Mouse (Mus musculus) right cerebral cortex, postnatal 10 days (tissue): ENCODE measurements around the gene Usp5.
A peak's percentile ranks its signal among the peaks of the same experiment; 100 is the strongest.
"Not testable (repeated sequence)": the region's sequence is repeated elsewhere in the genome, so short reads cannot be mapped to it uniquely, and the experiment has no call there.

Source experiments
- DNase-seq, 2 experiments: peaks; one replicate each; pipeline ENCODE4 v3.0.0; 2021; ENCODE audit warnings: low spot score in 2 of 2

Usp5 gene

GRCm38 (mm10) chr6:124811701-124812560 is 17.4 kb downstream of the Usp5 start:
- DNase-seq, result peak in 1 of 2 experiments; percentile 68

DNA sequence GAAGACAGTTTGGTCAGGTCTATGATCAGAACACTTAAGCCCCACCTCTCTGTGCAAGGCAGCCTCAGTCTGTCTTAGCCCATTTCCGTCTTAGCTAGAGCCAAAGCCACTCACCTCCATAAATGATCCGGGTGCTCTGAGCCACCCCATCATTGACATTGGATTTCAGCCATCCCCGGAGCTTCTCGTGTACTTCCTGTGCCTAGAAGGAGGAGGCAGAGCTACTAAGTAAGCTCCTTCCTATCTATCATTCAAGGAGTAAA is 17.9 kb downstream of the Usp5 start:
- DNase-seq, result no peak

DNA sequence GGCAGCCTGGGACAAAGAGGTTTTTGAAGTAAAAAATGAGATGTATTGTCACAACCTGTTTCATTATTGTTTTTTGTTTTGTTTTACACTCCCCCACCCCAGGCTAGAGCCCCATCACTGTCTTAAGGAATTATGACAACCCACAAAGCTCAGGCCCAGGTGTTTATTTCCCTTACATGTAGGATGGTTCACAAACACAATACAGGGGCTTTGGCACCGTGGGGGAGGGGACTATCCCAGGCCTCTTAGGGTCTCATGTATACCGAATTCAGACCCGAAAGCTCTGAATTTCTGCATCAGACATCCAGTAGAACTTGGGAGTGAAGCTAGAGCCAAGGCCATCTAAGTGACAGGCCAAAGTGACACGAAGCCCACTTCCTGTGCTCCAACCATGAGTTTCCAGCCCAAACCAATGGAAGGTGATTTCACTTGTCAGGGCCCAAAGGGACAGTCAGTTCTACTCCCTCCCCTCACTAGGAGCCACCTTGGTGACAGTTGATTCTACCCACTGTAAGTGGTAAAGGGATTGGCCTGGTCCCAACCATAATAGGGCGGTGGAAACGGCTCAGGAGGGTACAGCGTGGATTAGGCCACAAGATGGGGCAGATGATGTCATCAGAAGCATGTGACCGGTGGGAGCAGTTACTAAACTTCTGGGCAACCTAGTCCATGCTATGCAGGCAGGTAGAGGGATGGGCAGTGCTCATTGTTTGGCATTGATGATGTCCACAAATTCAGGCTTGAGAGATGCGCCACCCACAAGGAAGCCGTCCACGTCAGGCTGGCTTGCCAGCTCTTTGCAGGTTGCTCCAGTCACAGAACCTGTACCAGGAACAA is 18.5 kb downstream of the Usp5 start:
- DNase-seq, result not testable (repeated sequence)

- DNase-seq, result peak in 1 of 2 experiments; percentile 49
Measured at GRCm38 (mm10) chr6:124809775-124810538, 19.3 kb downstream of the Usp5 start.

DNA sequence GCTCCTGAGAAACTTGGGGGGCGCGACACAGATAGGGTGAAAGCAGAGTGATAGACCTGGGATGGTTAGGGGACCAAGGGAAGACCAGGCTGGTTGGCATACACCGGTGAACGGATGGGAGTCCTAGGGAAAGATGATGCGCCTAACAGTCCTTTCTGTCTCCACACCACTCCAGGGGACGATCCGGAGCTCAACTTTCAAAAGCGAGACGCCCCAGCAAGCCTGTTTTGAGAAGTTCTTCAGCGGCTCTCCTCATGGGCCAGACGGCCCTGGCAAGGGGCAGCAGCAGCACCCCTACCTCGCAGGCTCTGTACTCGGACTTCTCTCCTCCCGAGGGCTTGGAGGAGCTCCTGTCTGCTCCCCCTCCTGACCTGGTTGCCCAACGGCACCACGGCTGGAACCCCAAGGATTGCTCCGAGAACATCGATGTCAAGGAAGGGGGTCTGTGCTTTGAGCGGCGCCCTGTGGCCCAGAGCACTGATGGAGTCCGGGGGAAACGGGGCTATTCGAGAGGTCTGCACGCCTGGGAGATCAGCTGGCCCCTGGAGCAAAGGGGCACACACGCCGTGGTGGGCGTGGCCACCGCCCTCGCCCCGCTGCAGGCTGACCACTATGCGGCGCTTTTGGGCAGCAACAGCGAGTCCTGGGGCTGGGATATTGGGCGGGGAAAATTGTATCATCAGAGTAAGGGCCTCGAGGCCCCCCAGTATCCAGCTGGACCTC is 20.1 kb downstream of the Usp5 start:
- peak; percentile 78 to 80 for DNase-seq

DNA sequence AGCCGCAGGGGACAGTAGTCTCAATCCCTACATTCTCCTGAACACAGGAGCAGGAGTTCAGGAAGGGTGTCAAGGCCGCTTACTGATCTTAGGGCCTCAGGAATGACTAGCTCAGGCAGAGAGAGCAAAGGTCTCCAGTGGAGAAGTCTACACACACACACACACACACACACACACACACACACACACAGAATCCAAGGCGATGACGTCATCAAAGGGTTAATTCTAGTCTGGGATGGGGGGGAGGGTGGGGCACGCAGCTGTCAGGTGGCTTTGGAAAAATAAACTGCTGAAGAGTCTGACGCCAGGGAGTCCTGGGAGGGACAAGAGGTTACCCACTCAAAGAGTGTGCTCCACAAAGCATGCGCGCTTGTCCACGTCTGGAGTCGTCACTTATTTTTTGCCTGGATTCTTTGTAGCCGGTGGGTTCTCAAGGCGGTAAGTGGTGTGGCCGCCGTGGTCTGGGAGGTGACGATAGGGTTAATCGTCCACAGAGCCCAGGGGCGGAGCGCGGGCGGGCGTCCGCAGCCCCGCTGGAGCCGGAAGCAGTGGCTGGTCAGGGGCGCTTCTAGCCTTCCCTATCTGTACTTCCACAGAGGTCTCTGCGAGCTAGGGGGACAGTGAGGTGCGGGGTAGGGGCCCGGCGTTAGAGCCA is 20.8 kb downstream of the Usp5 start, which contains the start of gene Spsb2:
TSS of gene Spsb2 (plus strand) at position 304 of the 655 bp plus-strand sequence.
- peak; percentile 76 for DNase-seq

DNA sequence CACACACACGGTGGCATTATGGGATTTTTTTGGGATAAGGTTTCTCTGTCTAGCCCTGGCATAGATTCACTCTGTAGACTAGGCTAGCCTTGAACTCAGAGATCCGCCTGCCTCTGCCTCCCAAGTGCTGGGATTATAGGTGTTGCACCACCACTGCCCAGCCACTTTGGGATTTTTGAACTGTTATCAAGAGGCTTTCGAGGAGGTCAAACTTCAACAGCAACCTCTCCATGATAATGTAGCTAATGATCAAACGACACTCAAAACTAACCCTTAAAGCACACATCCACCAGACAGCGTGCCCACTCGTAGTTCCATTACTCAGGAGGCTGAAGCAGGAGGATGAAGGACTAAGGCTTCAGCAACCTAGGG is 21.3 kb downstream of the Usp5 start:
- DNase-seq, result no peak

DNA sequence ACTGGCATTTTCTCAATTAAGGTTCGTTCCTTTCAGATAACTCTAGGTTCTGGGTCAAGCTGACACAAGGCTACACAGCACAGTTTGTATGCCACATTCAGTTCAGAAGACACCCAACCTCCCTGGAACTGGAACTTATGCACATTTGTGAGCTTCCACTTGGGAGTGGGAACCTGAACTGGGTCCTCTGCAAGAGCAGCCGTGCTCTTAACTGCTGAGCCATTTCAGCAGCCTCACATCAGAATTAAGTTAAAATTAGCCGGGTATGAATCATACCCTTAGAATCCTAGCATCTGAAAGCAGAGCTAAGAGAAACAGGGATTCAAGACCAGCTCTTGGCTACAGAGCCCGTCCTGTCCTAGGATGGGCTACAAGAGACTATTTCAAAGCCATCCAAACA is 21.9 kb downstream of the Usp5 start:
- DNase-seq, result no peak

DNA sequence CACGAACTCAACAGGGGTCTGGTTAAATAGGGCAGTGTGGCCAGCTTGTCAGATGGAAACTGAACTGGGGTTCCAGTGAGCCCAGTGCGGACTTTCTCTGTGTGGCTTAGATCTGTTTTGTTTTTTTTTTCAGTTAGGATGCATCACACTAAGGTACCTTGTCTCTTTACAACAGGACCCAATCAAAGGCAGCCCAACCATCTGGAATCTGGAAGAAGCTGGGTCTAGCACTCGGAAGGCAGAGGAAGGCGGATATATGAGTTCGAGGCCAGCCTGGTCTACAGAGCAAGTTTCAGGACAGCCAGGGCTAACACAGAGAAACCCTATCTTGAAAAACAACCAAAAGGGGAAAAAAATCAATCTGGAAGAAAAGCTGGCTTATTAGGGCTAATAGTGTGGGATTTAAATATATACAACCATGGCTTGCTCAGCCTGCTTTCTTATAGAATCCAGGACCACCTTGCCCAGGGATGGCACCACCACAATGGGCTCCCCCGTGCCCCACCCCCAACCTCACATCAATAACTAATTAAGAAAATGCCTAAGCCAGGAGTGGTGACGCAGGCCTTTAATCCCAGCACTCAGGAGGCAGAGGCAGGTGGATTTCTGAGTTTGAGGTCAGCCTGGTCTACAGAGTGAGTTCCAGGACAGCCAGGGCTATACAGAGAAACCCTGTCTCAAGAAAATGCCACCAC is 22.7 kb downstream of the Usp5 start:
- DNase-seq, result no peak

DNA sequence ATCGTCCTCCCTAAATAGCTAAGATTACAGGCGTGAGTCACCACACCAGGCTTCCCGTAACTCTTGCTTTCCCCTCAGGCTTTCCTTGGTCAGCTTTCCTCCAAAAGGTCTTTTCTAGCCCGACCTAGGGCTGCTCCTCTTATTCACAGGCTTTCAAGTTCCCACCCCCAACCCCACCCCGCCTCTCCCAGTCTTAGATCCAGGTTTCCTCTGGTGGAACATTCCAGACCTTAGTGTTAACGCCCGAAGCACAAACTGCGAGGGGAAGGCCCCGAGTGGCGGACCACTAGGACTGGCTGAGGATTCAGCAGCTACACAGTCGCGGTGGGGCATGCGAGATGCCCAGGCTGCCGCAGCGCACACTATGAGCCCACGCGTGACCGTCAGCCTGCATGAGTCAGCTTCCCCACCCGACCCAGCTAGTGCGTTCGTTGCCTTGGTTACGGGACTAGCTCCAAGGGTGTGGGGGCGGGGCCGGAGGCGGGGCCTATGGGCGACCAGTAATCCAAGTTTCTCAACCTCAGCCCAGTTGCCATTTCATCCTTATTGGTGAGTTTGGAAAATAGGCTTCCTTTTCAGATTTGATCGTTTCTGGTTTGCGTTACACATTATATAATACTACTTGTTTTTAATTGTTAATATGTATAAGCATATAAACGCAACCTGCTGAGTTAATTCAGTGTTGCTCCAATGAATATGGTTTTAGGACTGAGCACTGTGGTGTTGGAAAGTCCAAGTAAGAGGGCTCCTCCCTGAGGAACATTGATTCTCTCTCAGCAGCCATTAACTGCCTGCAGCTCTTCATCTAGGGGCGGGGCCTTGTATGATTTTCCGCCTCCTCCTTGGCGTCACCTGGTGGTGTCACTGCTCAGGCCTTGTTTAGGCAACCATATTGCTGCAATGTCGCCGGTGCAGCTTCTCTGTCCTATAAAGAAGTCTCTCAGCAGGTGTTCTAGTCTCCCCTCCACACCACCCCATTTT is 23.7 kb downstream of the Usp5 start:
- DNase-seq, result peak; percentile 98

DNA sequence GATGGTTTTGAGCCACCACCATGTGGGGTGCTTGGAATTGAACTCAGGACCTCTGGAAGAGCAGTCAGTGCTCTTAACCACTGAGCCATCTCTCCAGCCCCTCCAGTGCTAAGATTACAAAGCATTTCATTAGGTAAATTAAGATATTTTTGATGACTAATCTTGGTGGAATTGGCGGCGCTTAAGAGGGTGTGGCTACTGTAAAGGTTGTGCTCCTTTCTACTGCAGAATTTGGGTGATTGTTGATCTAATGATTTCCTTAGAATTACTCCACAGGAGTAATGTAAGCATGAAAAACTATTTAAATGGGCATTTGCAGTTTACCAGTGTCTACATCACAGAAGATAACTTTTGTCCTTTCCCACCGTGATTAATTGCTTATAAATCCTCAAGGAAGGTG is 24.9 kb downstream of the Usp5 start:
- no peak for DNase-seq

- DNase-seq, result not testable (repeated sequence)
Measured at GRCm38 (mm10) chr6:124803691-124804090, 25.6 kb downstream of the Usp5 start.

GRCm38 (mm10) chr6:124803061-124803460 is 26.2 kb downstream of the Usp5 start:
- no peak for DNase-seq

GRCm38 (mm10) chr6:124802400-124802799 is 26.9 kb downstream of the Usp5 start:
- not testable (repeated sequence) for DNase-seq

DNA sequence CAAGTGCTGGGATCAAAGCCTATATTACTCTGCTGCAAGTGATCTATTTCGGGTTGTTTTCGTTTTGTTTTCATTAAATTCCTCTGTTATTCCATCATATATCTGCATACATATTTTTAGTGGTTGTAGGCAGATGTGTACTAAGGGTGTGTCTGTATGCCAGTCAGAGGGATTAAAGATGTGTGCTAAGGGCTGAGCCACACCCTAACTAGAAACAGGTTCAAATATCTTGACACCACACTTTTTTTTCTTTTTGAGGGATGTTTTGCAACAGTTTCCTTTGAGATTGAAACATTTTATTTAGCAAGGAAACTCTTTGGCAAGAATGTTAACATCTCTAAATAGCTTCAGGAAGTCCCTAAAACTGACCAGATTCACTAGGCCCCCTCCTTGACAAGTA is 33.1 kb downstream of the Usp5 start:
- DNase-seq, result no peak

DNA sequence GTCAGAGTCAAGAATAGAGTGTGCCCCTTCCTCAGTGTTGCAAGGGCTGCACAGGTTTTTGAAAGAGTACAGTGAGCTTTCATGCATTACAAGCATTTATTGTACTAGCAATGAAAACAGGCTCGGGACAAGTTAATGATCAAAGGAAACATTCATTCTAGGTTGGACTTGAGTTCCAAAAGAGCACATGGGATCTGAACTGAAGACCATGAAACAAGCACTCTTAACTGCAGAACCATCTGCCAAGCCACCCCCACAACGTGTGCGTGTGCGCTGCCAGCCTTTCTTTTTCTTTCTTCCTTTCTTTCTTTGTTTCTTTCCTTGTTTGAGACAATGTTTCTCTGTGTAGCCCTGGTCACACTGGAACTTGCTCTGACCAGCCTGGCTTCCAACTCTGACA is 33.5 kb downstream of the Usp5 start:
- DNase-seq, result no peak

- DNase-seq, result no peak
Measured at GRCm38 (mm10) chr6:124791911-124792310, 37.4 kb downstream of the Usp5 start.

- DNase-seq, result no peak
Measured at GRCm38 (mm10) chr6:124790121-124790520, 39.2 kb downstream of the Usp5 start.

DNA sequence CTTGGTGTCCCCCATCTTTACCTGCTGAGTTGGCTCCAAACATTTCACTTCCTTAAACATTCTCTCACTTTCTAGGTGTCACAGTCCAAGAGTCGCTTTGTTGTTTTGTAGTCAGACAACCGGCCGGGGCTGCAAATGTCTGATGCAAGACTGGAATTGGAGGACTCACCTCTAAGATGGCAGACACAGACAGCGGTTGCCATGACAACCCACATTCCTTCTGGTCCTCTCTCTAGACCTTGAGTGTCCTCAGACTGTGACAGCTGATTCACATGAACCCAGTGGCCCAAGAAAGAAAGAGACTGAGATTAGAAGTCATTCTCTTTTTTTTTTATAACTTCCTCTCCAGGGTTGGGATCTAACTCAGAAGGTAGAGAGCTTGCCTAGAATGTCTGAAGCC is 39.8 kb downstream of the Usp5 start:
- no peak for DNase-seq
